Mouse (Mus musculus) lung, adult 2 months (tissue): ENCODE data around the gene Gm21992.

Experiments
- CTCF ChIP-seq: fragments of 200-500 bp; IDR thresholded peaks from 2 replicates; pipeline ENCODE4 v1.5.1; 2011; ENCODE audit warnings: mild to moderate bottlenecking, low read length, control low read depth; ENCODE audit not compliant: insufficient read depth
- POLR2A ChIP-seq: fragments of 200-500 bp; IDR thresholded peaks from 2 replicates; pipeline ENCODE4 v1.6.1; 2011; ENCODE audit warnings: low read depth, mild to moderate bottlenecking, control low read depth, low read length, borderline replicate concordance; ENCODE audit errors: extremely low read depth

GRCm38 (mm10) chr19:4708765-4709164 lies 102.6 kb downstream of the Gm21992 start:
- TF ChIP-seq CTCF (no peak), POLR2A (no peak)
